Mouse (Mus musculus) kidney, postnatal 25 days (tissue): Measurements from ENCODE around the gene Psmc4.
A peak's percentile ranks its signal among the peaks of the same experiment; 100 is the strongest.

ENCODE experiments used
- DNase-seq, 2 experiments: peaks; one replicate each; pipeline ENCODE4 v3.0.0; 2021; ENCODE audit warnings: mixed read lengths in 2 of 2

Psmc4 gene

GRCm38 (mm10) chr7:28049476-28050409 lies at the start of gene Psmc4:
TSS of gene Psmc4 (minus strand) at chr7:28050101.
- DNase-seq, result peak; percentile 99

- DNase-seq, result peak in 1 of 2 experiments; percentile 35
These were observed 49.2 kb upstream of the Psmc4 start for GRCm38 (mm10) chr7:28099101-28099500.

- peak in 1 of 2 experiments; percentile 13 for DNase-seq
These were observed 43.6 kb upstream of the Psmc4 start for GRCm38 (mm10) chr7:28093541-28093940.

GRCm38 (mm10) chr7:28086236-28086635 lies 36.3 kb upstream of the Psmc4 start:
- DNase-seq, result peak in 1 of 2 experiments; percentile 25

GRCm38 (mm10) chr7:28084215-28084614 lies 34.3 kb upstream of the Psmc4 start:
- DNase-seq, result peak in 1 of 2 experiments; percentile 57

- peak in 1 of 2 experiments; percentile 8 for DNase-seq
These were observed 20.8 kb upstream of the Psmc4 start, which contains the start of gene Fcgbp for GRCm38 (mm10) chr7:28070531-28071298. TSS of gene Fcgbp (plus strand) at chr7:28071236.

GRCm38 (mm10) chr7:28069546-28070172 lies 19.8 kb upstream of the Psmc4 start:
- DNase-seq, result peak in 1 of 2 experiments; percentile 6

- DNase-seq, result peak in 1 of 2 experiments; percentile 26
These were observed 18.8 kb upstream of the Psmc4 start for GRCm38 (mm10) chr7:28068661-28069060.

- no peak for DNase-seq
These were observed 10.1 kb upstream of the Psmc4 start for GRCm38 (mm10) chr7:28059972-28060371.

- DNase-seq, result peak in 1 of 2 experiments; percentile 63
These were observed 3.4 kb upstream of the Psmc4 start for GRCm38 (mm10) chr7:28053046-28053930.

- DNase-seq, result no peak
These were observed 683 bp upstream of the Psmc4 start for GRCm38 (mm10) chr7:28050584-28050983.

GRCm38 (mm10) chr7:28044524-28044923 lies 5.4 kb downstream of the Psmc4 start:
- DNase-seq, result no peak

- DNase-seq, result no peak
These were observed 35.5 kb downstream of the Psmc4 start for GRCm38 (mm10) chr7:28014445-28014810.

GRCm38 (mm10) chr7:28013549-28014444 lies 36.1 kb downstream of the Psmc4 start, which contains the start of gene Zfp850:
TSS of gene Zfp850 (minus strand) at chr7:28014115.
- DNase-seq, result peak; percentile 79 to 86

GRCm38 (mm10) chr7:28010271-28010670 lies 39.6 kb downstream of the Psmc4 start:
- no peak for DNase-seq
